Mouse (Mus musculus): ENCODE data around the gene Lacc1. TPM values are rescaled to one million over a fixed set of nuclear protein-coding genes. Genes with fewer than 3 reads are reported as not detected.
"Not testable (repeated sequence)": the region's sequence is repeated elsewhere in the genome, so short reads cannot be mapped to it uniquely, and the experiment has no call there.

Gene Lacc1
- polyA plus RNA-seq, 2 experiments = 4.0 to 5.3 TPM

DNA sequence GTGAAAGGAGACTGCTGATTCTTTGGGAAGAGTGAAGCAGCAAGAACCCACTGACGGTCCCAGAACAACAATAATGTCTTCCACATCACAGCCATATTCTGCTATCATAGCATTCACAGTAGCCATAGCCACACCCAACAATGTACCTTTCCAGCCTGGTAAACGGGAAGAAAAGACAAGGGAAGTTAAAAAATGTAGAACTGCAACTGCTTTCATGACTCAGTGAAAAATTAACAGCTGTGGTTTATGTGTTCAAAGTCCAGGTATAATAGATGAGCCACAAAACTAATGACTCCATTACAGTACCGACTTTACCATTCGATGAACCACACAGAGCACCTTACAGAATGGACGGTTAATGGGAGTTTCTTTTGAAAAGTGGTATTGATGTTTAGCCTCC is 5.9 kb downstream of the Lacc1 start:
- no peak overlapping the region for H3K27ac ChIP-seq
- no peak for ATAC-seq (ENCODE audit: insufficient read depth)
- no peak overlapping the region for H3K4me3 ChIP-seq (ENCODE audit: insufficient read depth in 1 of 2, low read depth in 2 of 2, low read length in 2 of 2)
- TF ChIP-seq CTCF (IDR thresholded peaks at IDR 0.05; ENCODE audit: low read depth) (no peak), EP300 (IDR thresholded peaks at IDR 0.05; ENCODE audit: low read depth) (no peak)
- WGBS (ENCODE audit: insufficient replicate concordance) = 67% methylated on average over 5 of the region's 5 CpGs
- DNase-seq (ENCODE audit: low read depth in 3 of 3, low spot score in 3 of 3) = no peak
- no peaks in the 10 kb centered on the region for H3K27me3 ChIP-seq (ENCODE audit: control insufficient read depth, insufficient read depth, low read length)
- no peaks in the 10 kb centered on the region for H3K36me3 ChIP-seq (replicated peaks; ENCODE audit: control insufficient read depth, insufficient read depth, low read depth)
- H3K4me2 ChIP-seq (ENCODE audit: low read depth) = no peak overlapping the region
- H3K4me1 ChIP-seq (replicated peaks; ENCODE audit: control insufficient read depth in 2 of 2, insufficient read depth in 2 of 2, low read length in 1 of 2) = peaks cover 0 to 3% of the 10 kb centered on the region in 2 experiments; a peak in 2 of 4 replicates
- no peak overlapping the region for H3K9ac ChIP-seq (replicated peaks)
- H3K9me3 ChIP-seq (ENCODE audit: control insufficient read depth, low read length) = no peaks in the 10 kb centered on the region

DNA sequence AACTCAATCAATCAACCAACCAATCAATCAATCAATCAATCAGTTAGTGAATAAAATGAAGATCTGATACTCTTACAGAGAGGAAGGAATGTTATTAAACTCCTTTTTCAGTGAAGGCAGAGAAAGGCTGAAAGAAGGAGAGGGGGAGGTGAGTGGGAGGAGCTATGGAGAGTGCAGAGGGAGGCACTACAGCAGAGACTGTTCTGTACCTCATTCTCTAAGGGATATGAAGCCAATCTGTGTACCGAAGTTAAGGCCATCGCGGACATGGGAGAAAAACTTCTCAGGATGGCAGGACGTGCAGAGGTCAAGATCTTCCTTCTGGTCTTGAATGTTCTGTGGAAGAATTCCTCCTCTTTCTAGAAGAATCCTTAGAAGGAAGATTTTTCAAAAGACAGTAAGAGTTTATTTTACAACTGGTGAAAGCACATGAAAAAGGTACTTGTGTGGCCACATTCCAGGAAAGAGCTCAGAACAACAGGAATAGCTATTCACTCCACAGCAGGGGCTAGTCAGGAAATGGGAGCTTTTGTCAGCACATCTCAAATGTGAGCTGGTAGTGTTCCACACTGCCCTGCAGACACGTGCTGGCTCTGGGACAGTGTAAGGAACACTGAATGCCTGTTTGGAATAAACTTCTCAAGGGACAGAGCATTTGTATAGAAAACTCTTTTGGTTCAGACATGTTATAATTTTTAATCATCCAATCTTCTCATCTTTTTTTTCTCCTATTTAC is 7.2 kb downstream of the Lacc1 start:
- Histone ChIP-seq H3K36me3 (replicated peaks; ENCODE audit: control insufficient read depth, insufficient read depth, low read depth) (no peaks in the 10 kb centered on the region), H3K4me3 (ENCODE audit: insufficient read depth in 1 of 2, low read depth in 2 of 2, low read length in 2 of 2) (no peak overlapping the region), H3K4me2 (ENCODE audit: low read depth) (no peak overlapping the region), H3K27me3 (ENCODE audit: control insufficient read depth, insufficient read depth, low read length) (no peaks in the 10 kb centered on the region), H3K4me1 (replicated peaks; ENCODE audit: control insufficient read depth in 2 of 2, insufficient read depth in 2 of 2, low read length in 1 of 2) (no peaks in the 10 kb centered on the region), H3K9me3 (ENCODE audit: control insufficient read depth, low read length) (no peaks in the 10 kb centered on the region), H3K27ac (no peak overlapping the region), H3K9ac (replicated peaks) (no peak overlapping the region)
- ATAC-seq (ENCODE audit: insufficient read depth) (no peak), DNase-seq (ENCODE audit: low read depth in 3 of 3, low spot score in 3 of 3) (no peak)
- TF ChIP-seq CTCF (IDR thresholded peaks at IDR 0.05; ENCODE audit: low read depth) (no peak), EP300 (IDR thresholded peaks at IDR 0.05; ENCODE audit: low read depth) (no peak)
- 66% methylated on average over 5 of the region's 5 CpGs for WGBS (ENCODE audit: insufficient replicate concordance)

DNA sequence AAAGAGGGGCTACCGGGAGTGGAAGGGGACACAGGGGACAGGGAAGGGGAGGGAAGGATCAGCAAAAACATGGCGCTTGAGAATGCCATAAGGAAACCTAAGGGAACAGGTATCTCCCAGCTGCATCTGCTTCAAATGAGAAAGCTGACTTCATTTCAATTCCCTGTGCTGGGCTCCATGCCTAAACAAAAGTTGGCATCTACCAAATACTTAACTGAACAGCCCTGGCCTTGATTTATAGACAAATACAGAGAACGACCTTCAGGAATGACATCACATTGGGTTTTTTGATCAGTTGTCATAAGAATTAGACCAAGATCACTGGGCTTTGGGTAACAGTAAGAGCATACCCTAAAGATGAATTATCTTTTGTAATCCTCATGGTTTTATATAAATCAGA is 12.2 kb downstream of the Lacc1 start:
- WGBS (ENCODE audit: insufficient replicate concordance) = 56% methylated on average over 3 of the region's 3 CpGs
- no peak for ATAC-seq (ENCODE audit: insufficient read depth)

DNA sequence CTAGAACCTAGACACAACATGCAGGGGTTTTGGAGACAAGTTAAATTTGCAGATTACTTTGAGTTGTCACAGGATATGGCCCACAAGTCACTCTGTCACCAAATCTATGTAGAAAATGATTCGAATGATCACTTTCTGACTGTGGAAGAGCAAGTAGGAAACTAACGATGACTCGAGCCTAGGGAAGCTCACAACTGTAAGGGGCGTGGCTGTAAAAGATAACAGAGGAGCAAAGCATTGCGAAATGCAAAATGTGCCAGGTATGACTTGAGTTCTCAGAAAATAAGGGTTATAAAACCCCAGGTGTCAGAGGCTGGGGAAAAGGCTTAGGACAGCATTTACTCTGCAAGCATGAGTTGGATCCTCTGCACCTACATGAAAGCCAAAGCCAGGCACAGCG is 19.5 kb downstream of the Lacc1 start:
- Histone ChIP-seq H3K27me3 (ENCODE audit: control insufficient read depth, insufficient read depth, low read length) (no peaks in the 10 kb centered on the region), H3K4me2 (ENCODE audit: low read depth) (peak overlapping the region; percentile 22; the same call in 1 of the 2 replicates), H3K9me3 (ENCODE audit: control insufficient read depth, low read length) (no peaks in the 10 kb centered on the region), H3K4me1 (replicated peaks; ENCODE audit: control insufficient read depth in 2 of 2, insufficient read depth in 2 of 2, low read length in 1 of 2) (0 out of 4 replicates have a peak, but pooled peaks cover 0 to 4% of the 10 kb centered on the region in 2 experiments), H3K36me3 (replicated peaks; ENCODE audit: control insufficient read depth, insufficient read depth, low read depth) (no peaks in the 10 kb centered on the region), H3K9ac (replicated peaks) (no peak overlapping the region), H3K4me3 (ENCODE audit: insufficient read depth in 1 of 2, low read depth in 2 of 2, low read length in 2 of 2) (no peak overlapping the region), H3K27ac (no peak overlapping the region)
- WGBS (ENCODE audit: insufficient replicate concordance) = 25% methylated on average over 6 of the region's 6 CpGs
- ATAC-seq (ENCODE audit: insufficient read depth) (no peak), DNase-seq (ENCODE audit: low read depth in 3 of 3, low spot score in 3 of 3) (no peak)
- TF ChIP-seq EP300 (IDR thresholded peaks at IDR 0.05; ENCODE audit: low read depth) = no peak
- TF ChIP-seq CTCF (IDR thresholded peaks at IDR 0.05; ENCODE audit: low read depth) = no peak

More for the DNA sequence above, 12.2 kb downstream of the Lacc1 start:
- H3K9ac ChIP-seq (replicated peaks) = no peak overlapping the region
- H3K4me1 ChIP-seq (replicated peaks; ENCODE audit: control insufficient read depth in 2 of 2, insufficient read depth in 2 of 2, low read length in 1 of 2) = no peaks in the 10 kb centered on the region
- H3K36me3 ChIP-seq (replicated peaks; ENCODE audit: control insufficient read depth, insufficient read depth, low read depth) = no peaks in the 10 kb centered on the region
- H3K9me3 ChIP-seq (ENCODE audit: control insufficient read depth, low read length) = no peaks in the 10 kb centered on the region
- H3K4me3 ChIP-seq (ENCODE audit: insufficient read depth in 1 of 2, low read depth in 2 of 2, low read length in 2 of 2) = no peak overlapping the region
- TF ChIP-seq EP300 (IDR thresholded peaks at IDR 0.05; ENCODE audit: low read depth) (no peak), CTCF (IDR thresholded peaks at IDR 0.05; ENCODE audit: low read depth) (no peak)
- DNase-seq (ENCODE audit: low read depth in 3 of 3, low spot score in 3 of 3) = no peak
- no peak overlapping the region for H3K27ac ChIP-seq
- no peak overlapping the region for H3K4me2 ChIP-seq (ENCODE audit: low read depth)
- no peaks in the 10 kb centered on the region for H3K27me3 ChIP-seq (ENCODE audit: control insufficient read depth, insufficient read depth, low read length)

DNA sequence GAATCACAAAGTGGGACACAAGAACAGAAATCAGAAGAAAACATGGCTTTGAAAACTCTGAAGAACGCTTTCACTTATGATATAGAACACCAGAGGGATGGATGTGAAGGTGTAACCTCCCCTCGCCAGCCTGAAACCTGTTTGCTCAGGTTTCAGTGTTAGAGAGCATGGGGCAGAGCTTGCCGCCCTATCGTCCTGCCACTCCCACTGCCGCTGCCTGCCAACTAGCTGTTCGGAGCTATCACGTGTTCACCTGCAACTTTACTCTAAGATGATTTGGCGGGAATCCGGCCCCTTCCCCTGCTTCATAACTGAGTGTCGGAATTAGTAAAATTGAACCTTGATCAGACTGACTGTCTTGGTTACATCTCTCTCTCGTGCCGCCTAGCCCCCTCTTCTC is 19.9 kb downstream of the Lacc1 start:
- not testable (repeated sequence) for H3K36me3 ChIP-seq (replicated peaks; ENCODE audit: control insufficient read depth, insufficient read depth, low read depth); H3K27me3 ChIP-seq (ENCODE audit: control insufficient read depth, insufficient read depth, low read length); ATAC-seq (ENCODE audit: insufficient read depth); H3K4me3 ChIP-seq (ENCODE audit: insufficient read depth in 1 of 2, low read depth in 2 of 2, low read length in 2 of 2); H3K4me1 ChIP-seq (replicated peaks; ENCODE audit: control insufficient read depth in 2 of 2, insufficient read depth in 2 of 2, low read length in 1 of 2); H3K27ac ChIP-seq; H3K9ac ChIP-seq (replicated peaks); H3K9me3 ChIP-seq (ENCODE audit: control insufficient read depth, low read length); DNase-seq (ENCODE audit: low read depth in 3 of 3, low spot score in 3 of 3)
- 48% methylated on average over 12 of the region's 12 CpGs for WGBS (ENCODE audit: insufficient replicate concordance)
- H3K4me2 ChIP-seq (ENCODE audit: low read depth) = peak overlapping the region; percentile 22; the same call in 1 of the 2 replicates
